Mouse (Mus musculus) heart, embryonic 12.5 days (tissue): ENCODE results near the gene Map1lc3b. TPM values are rescaled to one million over a fixed set of nuclear protein-coding genes. Genes with fewer than 3 reads are reported as not detected.

Experiments used
- ATAC-seq: fragments of 200-750 bp; cut with Nextera tagmentation; 2 replicates; pipeline ENCODE4 v1.8.0; 2017; ENCODE audit warnings: moderate TSS enrichment, moderate library complexity; ENCODE audit not compliant: insufficient number of reproducible peaks, low FRiP score
- H3K27ac ChIP-seq: fragments of 300-500 bp; sonication (generic); 2 replicates; pipeline ENCODE4 v1.5.1; 2016; ENCODE audit warnings: mild to moderate bottlenecking, moderate library complexity; ENCODE audit not compliant: poor library complexity, severe bottlenecking
- H3K27me3 ChIP-seq: fragments of 300-500 bp; sonication (generic); replicated peaks from 2 replicates; pipeline ENCODE4 v1.6.1; 2016; ENCODE audit warnings: mild to moderate bottlenecking, moderate library complexity
- H3K36me3 ChIP-seq: fragments of 300-500 bp; sonication (generic); 2 replicates; pipeline ENCODE4 v1.6.1; 2016; ENCODE audit warnings: mild to moderate bottlenecking, moderate library complexity
- H3K4me1 ChIP-seq: fragments of 300-500 bp; sonication (generic); replicated peaks from 2 replicates; pipeline ENCODE4 v1.6.1; 2016; ENCODE audit warnings: mild to moderate bottlenecking
- H3K4me2 ChIP-seq: fragments of 300-500 bp; sonication (generic); 2 replicates; pipeline ENCODE4 v1.6.1; 2016; ENCODE audit warnings: mild to moderate bottlenecking, moderate library complexity
- H3K4me3 ChIP-seq: fragments of 300-500 bp; sonication (generic); 2 replicates; pipeline ENCODE4 v1.5.1; 2016; ENCODE audit warnings: mild to moderate bottlenecking
- H3K9ac ChIP-seq: fragments of 300-500 bp; sonication (generic); 2 replicates; pipeline ENCODE4 v1.6.1; 2016; ENCODE audit warnings: mild to moderate bottlenecking, moderate library complexity
- H3K9me3 ChIP-seq: fragments of 300-500 bp; sonication (generic); replicated peaks from 2 replicates; pipeline ENCODE4 v1.6.1; 2016; ENCODE audit warnings: mild to moderate bottlenecking, moderate library complexity
- WGBS: fragments of 180-500 bp; shearing (Covaris S2); methylation state at CpG from one replicate; pipeline ENCODE4 v1.1.7; 2016; 5-methylcytosine and 5-hydroxymethylcytosine counted together
- polyA plus RNA-seq: library from polyadenylated mRNA; unstranded; fragments of >200 nt; fragmentation: Nextera tagmentation; extraction: Ambion mirVana; gene quantifications from 2 replicates; pipeline ENCODE4 v1.2.1, GENCODE M21; 2016

Gene Map1lc3b
- 176 and 182 TPM in 2 replicates for polyA plus RNA-seq

- peaks cover 24% of the 10 kb centered on the region for H3K4me1 ChIP-seq
- WGBS: under 1% methylated on average over 94 of the region's 94 CpGs
- peak within 1 kb of the TSS; percentile 59 for H3K27ac ChIP-seq
- H3K27me3 ChIP-seq: no peaks in the 10 kb centered on the region
- H3K9me3 ChIP-seq: no peaks in the 10 kb centered on the region
- peaks cover 22% of the 10 kb centered on the region for H3K36me3 ChIP-seq
- H3K4me2 ChIP-seq: peak within 1 kb of the TSS; percentile 97
- ATAC-seq: peak; percentile 90
- peak within 1 kb of the TSS; percentile 91 for H3K9ac ChIP-seq
- H3K4me3 ChIP-seq: peak within 1 kb of the TSS; percentile 87
Measured at GRCm38 (mm10) chr8:121590203-121591177, at the start of gene Map1lc3b. Gene Map1lc3b, plus strand, starts transcription at chr8:121590361.

DNA sequence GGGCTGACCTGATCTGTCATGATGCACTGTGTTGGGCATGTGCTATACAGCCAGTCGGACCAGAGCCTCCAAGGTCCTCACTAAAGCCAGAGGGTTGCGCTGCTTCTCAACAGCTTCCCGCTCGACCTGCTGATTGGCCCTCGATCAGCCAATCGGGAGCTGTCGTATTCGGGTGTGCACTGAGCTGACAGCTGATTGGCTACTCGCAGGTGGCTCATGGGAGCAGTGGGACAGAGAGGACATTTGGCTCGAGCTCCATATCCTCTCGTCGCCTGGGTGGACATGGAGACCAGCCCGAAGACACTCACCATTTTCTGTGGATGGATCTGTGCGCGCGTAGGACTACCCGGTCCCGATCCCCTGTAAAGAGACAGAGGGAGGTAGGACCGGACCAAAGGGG is 48.3 kb upstream of the Map1lc3b start:
- Histone ChIP-seq H3K27me3 (peaks cover 53% of the 10 kb centered on the region), H3K4me2 (no peak overlapping the region), H3K9me3 (peaks cover 5% of the 10 kb centered on the region; the same call in 1 of the 2 replicates), H3K36me3 (no peaks in the 10 kb centered on the region), H3K4me3 (no peak overlapping the region), H3K4me1 (no peaks in the 10 kb centered on the region), H3K27ac (no peak overlapping the region), H3K9ac (no peak overlapping the region)
- ATAC-seq: no peak
- WGBS: 74% methylated on average over 19 of the region's 19 CpGs

- H3K27ac ChIP-seq: no peak overlapping the region
- ATAC-seq: no peak
- H3K4me1 ChIP-seq: no peaks in the 10 kb centered on the region
- WGBS: 62% methylated on average over 13 of the region's 13 CpGs
- no peak overlapping the region for H3K4me3 ChIP-seq
- H3K9me3 ChIP-seq: peaks cover 5% of the 10 kb centered on the region; the same call in 1 of the 2 replicates
- no peak overlapping the region for H3K9ac ChIP-seq
- H3K27me3 ChIP-seq: peaks cover 53% of the 10 kb centered on the region
- no peaks in the 10 kb centered on the region for H3K36me3 ChIP-seq
- no peak overlapping the region for H3K4me2 ChIP-seq
Measured at GRCm38 (mm10) chr8:121542901-121543300, 47.3 kb upstream of the Map1lc3b start.

DNA sequence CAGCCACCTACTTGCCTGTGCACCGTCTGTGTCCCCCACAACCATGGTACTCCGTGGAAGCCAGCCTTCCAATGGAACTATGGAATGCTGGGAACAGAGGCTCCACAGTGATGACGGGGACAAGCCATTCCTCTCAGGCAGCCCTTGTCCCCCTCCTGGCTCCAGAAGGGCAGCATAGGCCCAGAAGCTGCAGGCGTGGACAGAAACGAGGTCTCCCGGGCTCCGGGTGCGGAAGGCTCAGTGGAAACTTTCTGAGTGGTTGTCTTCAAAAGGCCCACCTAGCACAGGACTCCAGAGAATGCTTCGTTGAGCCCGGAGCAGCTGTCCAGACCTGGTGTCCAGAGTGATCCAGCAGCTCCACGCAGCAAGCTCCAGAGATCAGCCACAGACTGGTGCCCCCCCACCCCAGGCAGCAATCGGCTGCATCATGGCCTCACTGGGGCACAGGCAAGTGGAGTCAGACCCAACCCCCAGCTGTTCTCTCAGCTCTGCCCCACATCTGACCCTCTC is 45.8 kb upstream of the Map1lc3b start, which contains the start of gene 1700018B08Rik:
Gene 1700018B08Rik (minus strand): TSS at position 45 of the 510 bp plus-strand sequence.
- Histone ChIP-seq H3K9me3 (peaks cover 5% of the 10 kb centered on the region; the same call in 1 of the 2 replicates), H3K9ac (no peak within 1 kb of the TSS), H3K4me1 (no peaks in the 10 kb centered on the region), H3K4me2 (no peak within 1 kb of the TSS), H3K27ac (no peak within 1 kb of the TSS), H3K4me3 (no peak within 1 kb of the TSS), H3K27me3 (peaks cover 49% of the 10 kb centered on the region), H3K36me3 (peaks cover 3% of the 10 kb centered on the region; the same call in 1 of the 2 replicates)
- 71% methylated on average over 12 of the region's 12 CpGs for WGBS
- ATAC-seq: no peak

- Histone ChIP-seq H3K9me3 (peaks cover 5% of the 10 kb centered on the region; the same call in 1 of the 2 replicates), H3K9ac (no peak overlapping the region), H3K4me2 (no peak overlapping the region), H3K27me3 (peaks cover 43% of the 10 kb centered on the region), H3K36me3 (peaks cover 9% of the 10 kb centered on the region; the same call in 1 of the 2 replicates), H3K27ac (no peak overlapping the region), H3K4me1 (peaks cover 2% of the 10 kb centered on the region; the same call in 1 of the 2 replicates), H3K4me3 (no peak overlapping the region)
- ATAC-seq: no peak
- 39% methylated on average over 11 of the region's 11 CpGs for WGBS
Measured at GRCm38 (mm10) chr8:121544936-121545335, 45.2 kb upstream of the Map1lc3b start.

GRCm38 (mm10) chr8:121547132-121547531 is 43.0 kb upstream of the Map1lc3b start:
- no peaks in the 10 kb centered on the region; the same call in 1 of the 2 replicates for H3K9me3 ChIP-seq
- no peak overlapping the region for H3K4me3 ChIP-seq
- H3K4me2 ChIP-seq: no peak overlapping the region
- H3K27me3 ChIP-seq: peaks cover 24% of the 10 kb centered on the region
- H3K36me3 ChIP-seq: peaks cover 27% of the 10 kb centered on the region
- ATAC-seq: peak; percentile 25; the same call in 1 of the 2 replicates
- no peak overlapping the region for H3K9ac ChIP-seq
- no peak overlapping the region for H3K27ac ChIP-seq
- H3K4me1 ChIP-seq: peaks cover 15% of the 10 kb centered on the region
- 6% methylated on average over 7 of the region's 7 CpGs for WGBS

DNA sequence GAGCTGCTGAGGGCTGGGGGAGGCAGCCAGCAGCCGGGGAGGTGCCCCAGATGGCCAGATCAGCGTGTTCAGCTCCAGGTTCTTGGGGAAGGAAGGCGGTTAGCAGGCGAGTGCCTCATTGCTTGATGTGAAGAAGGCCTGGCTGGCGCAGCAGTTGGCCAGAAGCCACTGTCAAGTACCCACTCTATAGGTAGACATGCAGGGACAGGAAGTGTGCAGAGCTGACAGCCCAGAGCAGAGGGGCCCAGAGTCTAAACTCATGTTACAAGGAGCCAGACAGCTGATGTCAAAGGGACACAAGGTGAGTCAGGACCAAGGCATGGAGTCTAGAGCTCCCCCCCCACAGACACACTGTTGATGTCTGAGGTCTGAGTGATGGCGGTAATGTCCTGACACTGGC is 40.1 kb upstream of the Map1lc3b start:
- H3K36me3 ChIP-seq: peaks cover 54% of the 10 kb centered on the region
- H3K4me1 ChIP-seq: peaks cover 15% of the 10 kb centered on the region
- no peak overlapping the region for H3K9ac ChIP-seq
- no peak overlapping the region for H3K4me3 ChIP-seq
- 89% methylated on average over 6 of the region's 6 CpGs for WGBS
- H3K9me3 ChIP-seq: no peaks in the 10 kb centered on the region
- peaks cover 11% of the 10 kb centered on the region for H3K27me3 ChIP-seq
- H3K27ac ChIP-seq: no peak overlapping the region
- no peak overlapping the region for H3K4me2 ChIP-seq
- no peak for ATAC-seq

- Histone ChIP-seq H3K27me3 (no peaks in the 10 kb centered on the region), H3K9ac (no peak overlapping the region), H3K27ac (no peak overlapping the region), H3K36me3 (peaks cover 64% of the 10 kb centered on the region), H3K9me3 (no peaks in the 10 kb centered on the region), H3K4me1 (peaks cover 15% of the 10 kb centered on the region), H3K4me3 (no peak overlapping the region), H3K4me2 (no peak overlapping the region)
- WGBS: 52% methylated on average over 24 of the region's 24 CpGs
- no peak for ATAC-seq
Measured at GRCm38 (mm10) chr8:121551065-121551985, 38.8 kb upstream of the Map1lc3b start.

- no peak overlapping the region for H3K4me2 ChIP-seq
- 87% methylated on average over 9 of the region's 9 CpGs for WGBS
- no peak overlapping the region for H3K27ac ChIP-seq
- no peaks in the 10 kb centered on the region for H3K9me3 ChIP-seq
- no peak overlapping the region for H3K9ac ChIP-seq
- H3K36me3 ChIP-seq: peaks cover 66% of the 10 kb centered on the region
- H3K4me1 ChIP-seq: peaks cover 15% of the 10 kb centered on the region
- H3K27me3 ChIP-seq: no peaks in the 10 kb centered on the region
- H3K4me3 ChIP-seq: no peak overlapping the region
- ATAC-seq: no peak
Measured at GRCm38 (mm10) chr8:121552506-121552905, 37.7 kb upstream of the Map1lc3b start.

DNA sequence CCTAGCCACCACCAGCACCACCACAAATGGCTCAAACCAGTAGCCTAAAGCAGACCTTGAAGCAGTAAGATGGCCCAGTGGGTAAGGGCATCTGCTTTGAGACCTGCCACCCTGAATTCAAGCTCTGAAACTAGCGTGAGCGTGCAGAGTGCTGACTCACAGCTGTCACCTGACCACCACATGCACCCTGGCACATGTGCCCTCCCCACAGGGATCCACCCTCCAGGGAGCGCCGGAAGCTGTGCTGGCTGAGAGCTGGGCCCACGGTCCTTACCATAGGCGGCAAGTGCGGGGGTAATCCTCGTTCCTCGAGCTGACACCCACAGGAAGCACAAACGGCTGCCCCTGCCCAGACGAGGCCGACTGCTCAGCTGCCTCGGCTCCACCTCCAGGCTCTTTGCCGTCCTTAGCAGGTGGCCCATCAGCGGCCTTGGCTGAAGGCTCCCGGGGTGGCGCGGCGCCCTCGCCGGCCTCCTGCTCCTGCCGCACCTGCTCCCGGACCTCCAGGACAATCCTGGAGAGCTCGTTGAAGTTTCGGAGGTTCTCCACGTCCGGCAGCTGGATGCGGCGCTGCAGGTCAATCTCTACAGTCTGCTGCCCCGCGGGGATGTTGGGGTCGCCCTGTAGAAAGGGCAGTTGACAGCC is 36.2 kb upstream of the Map1lc3b start:
- ATAC-seq: no peak
- no peaks in the 10 kb centered on the region for H3K27me3 ChIP-seq

More for the DNA sequence above, 36.2 kb upstream of the Map1lc3b start:
- H3K36me3 ChIP-seq: peaks cover 77% of the 10 kb centered on the region
- no peaks in the 10 kb centered on the region for H3K9me3 ChIP-seq
- no peak overlapping the region for H3K4me3 ChIP-seq
- no peak overlapping the region for H3K9ac ChIP-seq
- WGBS: 91% methylated on average over 32 of the region's 32 CpGs
- H3K4me1 ChIP-seq: peaks cover 15% of the 10 kb centered on the region
- no peak overlapping the region for H3K27ac ChIP-seq
- no peak overlapping the region for H3K4me2 ChIP-seq
